Mouse (Mus musculus) liver, embryonic 14 days (tissue): ENCODE results near the gene Gm6268. TPM values are rescaled to one million over a fixed set of nuclear protein-coding genes. Genes with fewer than 3 reads are reported as not detected.

Experiments used
- polyA plus RNA-seq: library from polyadenylated mRNA; depleted of rRNA; stranded (reverse); fragments of >200 nt; gene quantifications from 2 replicates; pipeline ENCODE4 v1.2.3, GENCODE M21; 2012; rRNA removed

Gene Gm6268
- not detected in 2 replicates for polyA plus RNA-seq

DNA sequence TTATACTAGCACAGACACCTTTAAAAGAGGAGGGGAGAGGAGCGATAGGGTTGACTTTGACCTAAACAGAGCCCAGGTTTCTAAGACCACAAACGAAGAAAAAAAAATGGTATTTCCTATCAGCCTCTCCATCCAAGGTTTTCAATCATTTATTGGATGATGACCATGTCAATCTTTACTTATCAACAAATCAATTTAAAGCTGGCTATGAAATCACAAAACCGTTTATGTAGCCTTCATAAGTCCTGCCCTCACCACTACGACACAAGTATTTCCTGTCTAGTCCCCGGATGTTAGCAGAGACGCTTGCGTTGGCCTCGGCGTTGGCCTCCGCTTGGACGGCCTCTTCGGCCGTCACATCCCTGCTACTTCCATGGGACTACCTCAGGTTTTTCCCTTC lies at the start of gene Gm6268:
Gm6268 (plus strand) TSS at position 301 of the 400 bp plus-strand sequence.

Other genes starting within 250 kb of the Gm6268 start
- gene Zcchc12, start 205.4 kb upstream of the Gm6268 start, polyA plus RNA-seq = 0.03 and 0.31 TPM in 2 replicates
- 0.50 TPM in 2 replicates for gene Lonrf3, start 72.9 kb upstream of the Gm6268 start, polyA plus RNA-seq
- gene Gm14569, start 90.5 kb downstream of the Gm6268 start, polyA plus RNA-seq = not detected in 2 replicates
- 44.4 and 55.9 TPM in 2 replicates for gene Pgrmc1, start 196.9 kb downstream of the Gm6268 start, polyA plus RNA-seq
- gene Akap17b, start 244.1 kb downstream of the Gm6268 start, polyA plus RNA-seq = 0.62 and 0.65 TPM in 2 replicates